Mouse (Mus musculus): ENCODE results near the gene Rflnb. TPM values are rescaled to one million over a fixed set of nuclear protein-coding genes. Genes with fewer than 3 reads are reported as not detected.
A peak's percentile ranks its signal among the peaks of the same experiment; 100 is the strongest.

The Rflnb gene
- total RNA-seq, 1 experiment = 2.9 TPM

DNA sequence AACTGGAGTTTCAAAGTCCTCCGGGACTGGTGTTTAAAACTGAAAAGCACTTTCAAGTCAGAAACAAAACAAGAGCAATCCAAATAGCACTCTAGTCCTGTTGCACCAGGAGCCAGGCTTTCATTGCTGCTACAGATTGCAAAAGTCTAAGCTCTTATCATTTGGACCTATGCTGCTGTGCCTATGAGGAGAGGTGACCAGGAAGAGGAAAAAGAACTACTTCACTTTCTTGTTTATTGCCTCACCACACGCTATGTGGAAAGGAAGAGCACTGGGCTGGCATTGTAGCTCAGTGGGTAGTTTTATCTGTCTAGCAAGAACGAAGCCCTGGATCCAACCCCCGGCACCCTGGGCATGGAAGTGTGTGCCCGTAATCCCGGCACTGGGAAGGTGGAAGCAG lies 5.8 kb upstream of the Rflnb start:
- H3K9ac ChIP-seq (ENCODE audit: insufficient read depth, low read depth, low read length, poor library complexity, severe bottlenecking) = no peak overlapping the region
- in situ Hi-C loops (cut with MboI; ENCODE audit: low sequenced_read_pairs in 2 of 2, unreplicated experiment in 2 of 2) = no loop called here
- DNase-seq (ENCODE audit: low read depth, low spot score) = no peak
- H3K9me3 ChIP-seq (ENCODE audit: control insufficient read depth, insufficient read depth, low read depth, low read length) = no peaks in the 10 kb centered on the region
- no peaks in the 10 kb centered on the region for H3K36me3 ChIP-seq (ENCODE audit: control insufficient read depth, insufficient read depth, low read length, poor library complexity, severe bottlenecking)
- no peak overlapping the region for H3K27ac ChIP-seq (ENCODE audit: insufficient read depth, low read depth, low read length, poor library complexity, severe bottlenecking)
- no peak overlapping the region for H3K4me3 ChIP-seq (ENCODE audit: insufficient read depth in 1 of 2, low read depth in 1 of 2, low read length in 2 of 2, poor library complexity in 1 of 2, severe bottlenecking in 1 of 2)
- no peaks in the 10 kb centered on the region for H3K4me1 ChIP-seq (ENCODE audit: control insufficient read depth in 2 of 2, insufficient read depth in 2 of 2, low read length in 2 of 2, poor library complexity in 1 of 2)
- TF ChIP-seq ZC3H11A (IDR thresholded peaks at IDR 0.05; ENCODE audit: borderline replicate concordance, low read depth, low read length) = no peak
- TF ChIP-seq CHD2 (IDR thresholded peaks at IDR 0.05; ENCODE audit: low read depth, low read length) = no peak
- TF ChIP-seq HCFC1 (IDR thresholded peaks at IDR 0.05; ENCODE audit: borderline replicate concordance, insufficient read depth, low read length) = no peak
- TF ChIP-seq ZNF384 (IDR thresholded peaks at IDR 0.05; ENCODE audit: low read depth, low read length) = no peak
- TF ChIP-seq MAFK (IDR thresholded peaks at IDR 0.05; ENCODE audit: insufficient read depth, low read depth, low read length) = no peak

GRCm38 (mm10) chr11:76028072-76028465 lies 487 bp upstream of the Rflnb start:
- peak overlapping the region; percentile 65 to 87 for H3K4me3 ChIP-seq (ENCODE audit: insufficient read depth in 1 of 2, low read depth in 1 of 2, low read length in 2 of 2, poor library complexity in 1 of 2, severe bottlenecking in 1 of 2)
- no peaks in the 10 kb centered on the region for H3K36me3 ChIP-seq (ENCODE audit: control insufficient read depth, insufficient read depth, low read length, poor library complexity, severe bottlenecking)
- DNase-seq (ENCODE audit: low read depth, low spot score) = no peak
- in situ Hi-C loops (cut with MboI; ENCODE audit: low sequenced_read_pairs in 2 of 2, unreplicated experiment in 2 of 2) = no loop called here
- no peaks in the 10 kb centered on the region for H3K9me3 ChIP-seq (ENCODE audit: control insufficient read depth, insufficient read depth, low read depth, low read length)
- TF ChIP-seq HCFC1 (IDR thresholded peaks at IDR 0.05; ENCODE audit: borderline replicate concordance, insufficient read depth, low read length) = no peak
- TF ChIP-seq MAFK (IDR thresholded peaks at IDR 0.05; ENCODE audit: insufficient read depth, low read depth, low read length) = no peak
- TF ChIP-seq ZC3H11A (IDR thresholded peaks at IDR 0.05; ENCODE audit: borderline replicate concordance, low read depth, low read length) = no peak
- TF ChIP-seq CHD2 (IDR thresholded peaks at IDR 0.05; ENCODE audit: low read depth, low read length) = no peak
- H3K4me1 ChIP-seq (ENCODE audit: control insufficient read depth in 2 of 2, insufficient read depth in 2 of 2, low read length in 2 of 2, poor library complexity in 1 of 2) = no peaks in the 10 kb centered on the region
- no peak overlapping the region for H3K27ac ChIP-seq (ENCODE audit: insufficient read depth, low read depth, low read length, poor library complexity, severe bottlenecking)
- peak overlapping the region; percentile 32; the same call in 1 of the 2 replicates for H3K9ac ChIP-seq (ENCODE audit: insufficient read depth, low read depth, low read length, poor library complexity, severe bottlenecking)

DNA sequence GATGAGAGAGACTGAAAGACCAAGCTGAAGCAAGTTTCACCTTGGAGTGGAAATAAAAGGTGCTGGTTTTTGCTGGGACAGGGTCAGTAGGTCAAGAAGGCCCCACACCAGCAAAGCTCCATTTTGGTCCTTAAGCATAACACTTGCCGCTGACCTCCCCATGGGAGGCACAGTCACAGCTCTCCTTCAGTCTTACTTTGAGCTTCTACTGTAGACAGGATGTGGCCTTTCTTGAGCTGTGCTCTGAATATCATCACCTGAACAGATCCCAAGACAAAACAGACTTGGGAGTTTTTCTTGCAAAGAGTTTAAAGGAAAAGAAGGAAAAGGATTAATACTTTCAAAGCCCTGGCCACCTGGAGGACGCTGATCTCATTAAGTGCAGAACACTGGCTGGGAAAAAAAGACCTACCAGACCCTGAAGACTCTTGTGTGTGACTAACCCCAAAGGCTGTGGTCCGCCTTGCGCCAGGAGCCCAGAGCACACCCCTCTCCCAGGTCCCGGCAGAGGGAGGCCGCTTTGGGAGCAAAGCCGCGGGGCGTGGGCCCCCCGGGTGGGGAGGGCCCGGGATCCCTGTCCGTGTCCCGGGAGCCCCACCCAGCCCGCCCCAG lies 949 bp downstream of the Rflnb start:
- Histone ChIP-seq H3K9ac (ENCODE audit: insufficient read depth, low read depth, low read length, poor library complexity, severe bottlenecking) (no peak overlapping the region), H3K27ac (ENCODE audit: insufficient read depth, low read depth, low read length, poor library complexity, severe bottlenecking) (no peak overlapping the region), H3K36me3 (ENCODE audit: control insufficient read depth, insufficient read depth, low read length, poor library complexity, severe bottlenecking) (no peaks in the 10 kb centered on the region), H3K4me1 (ENCODE audit: control insufficient read depth in 2 of 2, insufficient read depth in 2 of 2, low read length in 2 of 2, poor library complexity in 1 of 2) (no peaks in the 10 kb centered on the region), H3K9me3 (ENCODE audit: control insufficient read depth, insufficient read depth, low read depth, low read length) (no peaks in the 10 kb centered on the region), H3K4me3 (ENCODE audit: insufficient read depth in 1 of 2, low read depth in 1 of 2, low read length in 2 of 2, poor library complexity in 1 of 2, severe bottlenecking in 1 of 2) (peak overlapping the region; percentile 65 to 87; a peak in 3 of 4 replicates)
- in situ Hi-C loops (cut with MboI; ENCODE audit: low sequenced_read_pairs in 2 of 2, unreplicated experiment in 2 of 2) = no loop called here
- TF ChIP-seq HCFC1 (IDR thresholded peaks at IDR 0.05; ENCODE audit: borderline replicate concordance, insufficient read depth, low read length) (no peak), ZNF384 (IDR thresholded peaks at IDR 0.05; ENCODE audit: low read depth, low read length) (no peak), CHD2 (IDR thresholded peaks at IDR 0.05; ENCODE audit: low read depth, low read length) (no peak), ZC3H11A (IDR thresholded peaks at IDR 0.05; ENCODE audit: borderline replicate concordance, low read depth, low read length) (no peak), MAFK (IDR thresholded peaks at IDR 0.05; ENCODE audit: insufficient read depth, low read depth, low read length) (no peak)
- DNase-seq (ENCODE audit: low read depth, low spot score) = no peak

DNA sequence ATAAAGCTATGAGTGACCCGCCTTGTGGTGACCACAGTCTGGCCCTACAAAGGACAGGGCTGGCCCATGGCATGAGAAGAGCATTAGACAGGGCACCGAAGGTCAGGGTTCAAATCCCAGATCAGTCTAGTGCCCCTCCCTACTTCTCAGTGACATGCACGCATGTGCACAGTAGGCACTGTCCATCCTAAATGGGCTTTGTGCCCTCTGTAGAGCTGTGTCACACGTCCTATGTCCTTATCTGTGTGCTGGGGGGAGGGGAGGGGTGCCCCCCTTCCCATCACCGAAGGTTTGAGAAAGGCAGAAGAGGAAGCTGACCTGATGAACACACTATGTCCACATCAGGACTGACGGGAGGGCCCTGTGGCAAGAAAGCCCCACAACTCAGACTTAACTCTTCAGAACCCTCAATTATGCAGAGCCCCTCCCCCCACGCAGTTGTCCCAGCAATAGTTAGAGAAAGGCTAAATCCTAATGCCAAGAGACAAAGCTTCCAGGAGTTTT lies 2.5 kb downstream of the Rflnb start:
- Histone ChIP-seq H3K9ac (ENCODE audit: insufficient read depth, low read depth, low read length, poor library complexity, severe bottlenecking) (no peak overlapping the region), H3K9me3 (ENCODE audit: control insufficient read depth, insufficient read depth, low read depth, low read length) (no peaks in the 10 kb centered on the region), H3K4me3 (ENCODE audit: insufficient read depth in 1 of 2, low read depth in 1 of 2, low read length in 2 of 2, poor library complexity in 1 of 2, severe bottlenecking in 1 of 2) (no peak overlapping the region), H3K27ac (ENCODE audit: insufficient read depth, low read depth, low read length, poor library complexity, severe bottlenecking) (no peak overlapping the region), H3K4me1 (ENCODE audit: control insufficient read depth in 2 of 2, insufficient read depth in 2 of 2, low read length in 2 of 2, poor library complexity in 1 of 2) (no peaks in the 10 kb centered on the region), H3K36me3 (ENCODE audit: control insufficient read depth, insufficient read depth, low read length, poor library complexity, severe bottlenecking) (no peaks in the 10 kb centered on the region)
- DNase-seq (ENCODE audit: low read depth, low spot score) = no peak
- in situ Hi-C loops (cut with MboI; ENCODE audit: low sequenced_read_pairs in 2 of 2, unreplicated experiment in 2 of 2) = no loop called here
- TF ChIP-seq ZC3H11A (IDR thresholded peaks at IDR 0.05; ENCODE audit: borderline replicate concordance, low read depth, low read length) (no peak), MAFK (IDR thresholded peaks at IDR 0.05; ENCODE audit: insufficient read depth, low read depth, low read length) (no peak), ZNF384 (IDR thresholded peaks at IDR 0.05; ENCODE audit: low read depth, low read length) (no peak), HCFC1 (IDR thresholded peaks at IDR 0.05; ENCODE audit: borderline replicate concordance, insufficient read depth, low read length) (no peak), CHD2 (IDR thresholded peaks at IDR 0.05; ENCODE audit: low read depth, low read length) (no peak)
